Mouse (Mus musculus) liver, embryonic 14.5 days (tissue): Measurements from ENCODE around the gene Mad1l1.

Experiments
- CTCF ChIP-seq: IDR thresholded peaks from 2 replicates; pipeline ENCODE4 v1.5.1; 2016; ENCODE audit warnings: antibody characterized with exemption, low read depth, control low read depth
- EP300 ChIP-seq: IDR thresholded peaks from 2 replicates; pipeline ENCODE4 v1.6.1; 2016; ENCODE audit warnings: antibody characterized with exemption, low read depth

- no peak for TF ChIP-seq CTCF
- no peak for TF ChIP-seq EP300
These were observed 297.3 kb downstream of the Mad1l1 start for GRCm38 (mm10) chr5:140023941-140024500.
